ENCODE assay signal across 24 mouse cellular contexts in the genomic region with DNA sequence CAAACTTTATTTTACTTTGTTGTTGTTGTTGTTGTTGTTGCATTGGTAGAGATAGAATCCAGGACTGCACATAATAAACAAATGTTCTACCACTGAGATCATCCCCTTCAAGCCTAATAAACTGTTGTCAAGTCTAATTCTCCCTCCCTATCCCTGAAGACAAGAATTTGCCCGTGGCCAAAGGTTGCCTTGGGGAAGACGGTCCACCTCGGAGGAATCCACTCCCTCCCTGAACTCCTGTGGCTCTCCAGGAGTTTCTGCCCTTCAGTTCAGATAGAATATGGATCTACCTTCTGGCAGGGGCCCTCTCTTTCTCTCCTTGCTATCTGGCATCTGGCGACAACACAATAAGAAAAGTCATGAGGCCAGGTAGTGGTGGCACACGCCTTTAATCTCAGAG. TPM values are rescaled to one million over a fixed set of nuclear protein-coding genes. Genes with fewer than 3 reads are reported as not detected.
DNase-seq lines count a peak whose midpoint lies in the region; ATAC-seq and TF ChIP-seq lines count a peak whose summit lies in the region.
"Had no signal": no experiment of that assay in that cellular context is flagged by ENCODE, and none has a peak within 500 bp of the region (broad histone marks: within the 10 kb centered on the region; RNA-seq: fewer than 3 reads in every experiment).

No protein-coding gene starts in this region.

- no peak for TF ChIP-seq POLR2A in kidney, adult 2 months (IDR thresholded peaks at IDR 0.05; ENCODE audit: low read depth, low read length)

- 57% methylated on average over 5 of the region's 5 CpGs for WGBS in kidney, adult 2 months
- WGBS in kidney, embryonic 16.5 days = 78% methylated on average over 5 of the region's 5 CpGs
- 73% methylated on average over 5 of the region's 5 CpGs for WGBS in hindbrain, embryonic 11.5 days

- DNase-seq in kidney, adult 2 months = peak; percentile 81
- no peak for DNase-seq in kidney, adult 18-20 months
- peak; percentile 79 for DNase-seq in kidney, adult 9 months
- peak; percentile 56 for DNase-seq in kidney, postnatal 14 days
- DNase-seq in kidney, postnatal 25 days = peak; percentile 57 to 80
- no peak for DNase-seq in left cerebral cortex, adult 9 months (ENCODE audit: low spot score in 2 of 2)
- no peak for DNase-seq in hindbrain, embryonic 11.5 days (ENCODE audit: low spot score)
- DNase-seq: adrenal gland, adult 2 months; adrenal gland, postnatal 10 days; adrenal gland, postnatal 25 days; cerebellum, adult 11 months; cerebellum, adult 18-20 months; cerebellum, adult 8-10 months; cerebellum, adult 9-11 months; cerebellum, postnatal 14 days; cerebellum, postnatal 36 days; embryo, embryonic 11 days had no signal

- H3K36me3 ChIP-seq in kidney, adult 2 months (ENCODE audit: control insufficient read depth, insufficient read depth, low read length) = no peaks in the 10 kb centered on the region
- H3K36me3 ChIP-seq in kidney, embryonic 16.5 days (ENCODE audit: insufficient read depth, low read length) = no peaks in the 10 kb centered on the region
- H3K36me3 ChIP-seq in hindbrain, embryonic 11.5 days (ENCODE audit: control insufficient read depth, insufficient read depth, low read length) = no peaks in the 10 kb centered on the region
- H3K36me3 ChIP-seq: embryonic facial prominence, embryonic 13.5 days; embryonic facial prominence, embryonic 15.5 days; forebrain, embryonic 10.5 days; forebrain, embryonic 12.5 days had no signal

- H3K4me3 ChIP-seq in kidney, adult 2 months (ENCODE audit: insufficient read depth, low read depth, low read length) = no peak overlapping the region
- no peak overlapping the region for H3K4me3 ChIP-seq in kidney, embryonic 16.5 days (ENCODE audit: low read length)
- no peak overlapping the region for H3K4me3 ChIP-seq in hindbrain, embryonic 11.5 days (ENCODE audit: low read depth, low read length)
- H3K4me3 ChIP-seq: embryonic facial prominence, embryonic 13.5 days; embryonic facial prominence, embryonic 15.5 days; erythroblast, embryonic 14.5 days; forebrain, embryonic 10.5 days; forebrain, embryonic 12.5 days had no signal

- ATAC-seq in kidney, embryonic 16.5 days (ENCODE audit: low FRiP score, low TSS enrichment) = no peak
- no peak for ATAC-seq in hindbrain, embryonic 11.5 days (ENCODE audit: low FRiP score)
- ATAC-seq: forebrain, embryonic 14.5 days had no signal

- H3K9me3 ChIP-seq in kidney, embryonic 16.5 days (ENCODE audit: low read length) = no peaks in the 10 kb centered on the region
- no peaks in the 10 kb centered on the region for H3K9me3 ChIP-seq in hindbrain, embryonic 11.5 days (ENCODE audit: control insufficient read depth, low read length)
- H3K9me3 ChIP-seq: embryonic facial prominence, embryonic 13.5 days; embryonic facial prominence, embryonic 15.5 days; forebrain, embryonic 10.5 days; forebrain, embryonic 12.5 days had no signal

- H3K4me2 ChIP-seq in kidney, embryonic 16.5 days (replicated peaks; ENCODE audit: low read depth, low read length) = no peak overlapping the region
- no peak overlapping the region for H3K4me2 ChIP-seq in hindbrain, embryonic 11.5 days (replicated peaks; ENCODE audit: low read depth, low read length)
- H3K4me2 ChIP-seq: embryonic facial prominence, embryonic 13.5 days; embryonic facial prominence, embryonic 15.5 days; forebrain, embryonic 12.5 days had no signal

- H3K27ac ChIP-seq in kidney, adult 2 months (ENCODE audit: insufficient read depth, low read depth, low read length) = peak overlapping the region; percentile 25; the same call in 1 of the 2 replicates
- no peak overlapping the region for H3K27ac ChIP-seq in kidney, embryonic 16.5 days (ENCODE audit: low read length)
- H3K27ac ChIP-seq in hindbrain, embryonic 11.5 days (ENCODE audit: low read depth, low read length) = no peak overlapping the region
- H3K27ac ChIP-seq: embryonic facial prominence, embryonic 13.5 days; embryonic facial prominence, embryonic 15.5 days; forebrain, embryonic 10.5 days; forebrain, embryonic 12.5 days had no signal

- H3K4me1 ChIP-seq in kidney, adult 2 months (ENCODE audit: control insufficient read depth, insufficient read depth, low read length) = peaks cover 11% of the 10 kb centered on the region; the same call in 1 of the 2 replicates
- H3K4me1 ChIP-seq in kidney, embryonic 16.5 days (ENCODE audit: insufficient read depth, low read length) = peaks cover 8% of the 10 kb centered on the region
- no peaks in the 10 kb centered on the region for H3K4me1 ChIP-seq in hindbrain, embryonic 11.5 days (replicated peaks; ENCODE audit: control insufficient read depth, insufficient read depth, low read length)

- no peak overlapping the region for H3K9ac ChIP-seq in kidney, embryonic 16.5 days (replicated peaks; ENCODE audit: low read length)
- no peak overlapping the region for H3K9ac ChIP-seq in hindbrain, embryonic 11.5 days (ENCODE audit: low read depth, low read length)
- H3K9ac ChIP-seq: embryonic facial prominence, embryonic 13.5 days; embryonic facial prominence, embryonic 15.5 days; forebrain, embryonic 12.5 days had no signal

- no peak for TF ChIP-seq CTCF in kidney, adult 2 months (conservative IDR thresholded peaks at IDR 0.05; ENCODE audit: insufficient read depth, insufficient read length, low read depth, low read length)

- H3K27me3 ChIP-seq in kidney, adult 2 months (replicated peaks; ENCODE audit: control insufficient read depth, insufficient read depth, low read length) = no peaks in the 10 kb centered on the region
- H3K27me3 ChIP-seq in kidney, embryonic 16.5 days (ENCODE audit: insufficient read depth, low read length) = no peaks in the 10 kb centered on the region
- no peaks in the 10 kb centered on the region; the same call in 1 of the 2 replicates for H3K27me3 ChIP-seq in hindbrain, embryonic 11.5 days (ENCODE audit: control insufficient read depth, insufficient read depth, low read length)
- H3K27me3 ChIP-seq: embryonic facial prominence, embryonic 13.5 days; embryonic facial prominence, embryonic 15.5 days had no signal

RNA-seq across cellular contexts. Expression of a gene that starts 4.0 kb away (rescaled TPM):
- 713 and 847 TPM in 2 replicates for polyA plus RNA-seq in kidney, adult 2 months (2012; rRNA removed)
- 775 and 850 TPM in 2 replicates for polyA plus RNA-seq in kidney, embryonic 16.5 days (2015; fragmentation: Nextera tagmentation; extraction: Ambion mirVana)
- 215 and 216 TPM in 2 replicates for polyA plus RNA-seq in hindbrain, embryonic 11.5 days (2014; fragmentation: Nextera tagmentation; extraction: Ambion mirVana)

RNA-seq across cellular contexts. Expression of a gene that starts 13.3 kb away (rescaled TPM):
- polyA plus RNA-seq in kidney, adult 2 months (2012; rRNA removed) = 2.5 and 2.9 TPM in 2 replicates
- 6.8 and 7.8 TPM in 2 replicates for polyA plus RNA-seq in kidney, embryonic 16.5 days (2015; fragmentation: Nextera tagmentation; extraction: Ambion mirVana)
- 10.5 and 11.5 TPM in 2 replicates for polyA plus RNA-seq in hindbrain, embryonic 11.5 days (2014; fragmentation: Nextera tagmentation; extraction: Ambion mirVana)
- polyA plus RNA-seq: erythroblast, embryonic 14.5 days had no signal

RNA-seq across cellular contexts. Expression of a gene that starts 17.9 kb away (rescaled TPM):
- 38.9 and 46.0 TPM in 2 replicates for polyA plus RNA-seq in kidney, adult 2 months (2012; rRNA removed)
- 17.7 and 20.5 TPM in 2 replicates for polyA plus RNA-seq in kidney, embryonic 16.5 days (2015; fragmentation: Nextera tagmentation; extraction: Ambion mirVana)
- polyA plus RNA-seq in hindbrain, embryonic 11.5 days (2014; fragmentation: Nextera tagmentation; extraction: Ambion mirVana) = 11.6 and 12.1 TPM in 2 replicates

RNA-seq across cellular contexts. Expression of a gene that starts 19.0 kb away (rescaled TPM):
- polyA plus RNA-seq in kidney, adult 2 months (2012; rRNA removed) = 339 and 365 TPM in 2 replicates
- polyA plus RNA-seq in kidney, embryonic 16.5 days (2015; fragmentation: Nextera tagmentation; extraction: Ambion mirVana) = 227 and 234 TPM in 2 replicates
- polyA plus RNA-seq in hindbrain, embryonic 11.5 days (2014; fragmentation: Nextera tagmentation; extraction: Ambion mirVana) = 260 and 269 TPM in 2 replicates

RNA-seq across cellular contexts. Expression of a gene that starts 28.8 kb away (rescaled TPM):
- 14.6 and 17.8 TPM in 2 replicates for polyA plus RNA-seq in kidney, adult 2 months (2012; rRNA removed)
- 3.9 and 4.0 TPM in 2 replicates for polyA plus RNA-seq in kidney, embryonic 16.5 days (2015; fragmentation: Nextera tagmentation; extraction: Ambion mirVana)
- polyA plus RNA-seq in hindbrain, embryonic 11.5 days (2014; fragmentation: Nextera tagmentation; extraction: Ambion mirVana) = 1.7 and 3.0 TPM in 2 replicates
- polyA plus RNA-seq: erythroblast, embryonic 14.5 days had no signal

Comparison
In these comparisons a context has a peak if more than half of its experiments do, and no peak if none do; other contexts are left out.
1. DNase-seq: peak in kidney, adult 2 months (single experiment), kidney, adult 9 months (single experiment), kidney, postnatal 14 days (single experiment) and kidney, postnatal 25 days (2 of 2); none in kidney, adult 18-20 months (single experiment), left cerebral cortex, adult 9 months (0 of 2) and hindbrain, embryonic 11.5 days (single experiment).